Mouse (Mus musculus) cerebellum, adult 11-12 months (tissue): Measurements from ENCODE around the gene Lrrc28.

Experiments used
- DNase-seq: peaks from one replicate; pipeline ENCODE4 v3.0.0; 2022

Lrrc28 gene

GRCm38 (mm10) chr7:67479576-67480413 is 165.3 kb downstream of the Lrrc28 start:
- DNase-seq = no peak

GRCm38 (mm10) chr7:67479168-67479567 is 165.9 kb downstream of the Lrrc28 start:
- no peak for DNase-seq

GRCm38 (mm10) chr7:67477996-67478395 is 167.1 kb downstream of the Lrrc28 start:
- DNase-seq = no peak

- no peak for DNase-seq
Observed at GRCm38 (mm10) chr7:67471295-67471694, 173.8 kb downstream of the Lrrc28 start.

- no peak for DNase-seq
Observed at GRCm38 (mm10) chr7:67468802-67469408, 176.2 kb downstream of the Lrrc28 start.

- no peak for DNase-seq
Observed at GRCm38 (mm10) chr7:67468180-67468579, 176.9 kb downstream of the Lrrc28 start.

GRCm38 (mm10) chr7:67466322-67466721 is 178.7 kb downstream of the Lrrc28 start:
- no peak for DNase-seq

- DNase-seq = no peak
Observed at GRCm38 (mm10) chr7:67464633-67465032, 180.4 kb downstream of the Lrrc28 start.

- DNase-seq = no peak
Observed at GRCm38 (mm10) chr7:67463565-67463964, 181.5 kb downstream of the Lrrc28 start.
